16 mouse cellular contexts compared by ENCODE assay signal in the genomic region with DNA sequence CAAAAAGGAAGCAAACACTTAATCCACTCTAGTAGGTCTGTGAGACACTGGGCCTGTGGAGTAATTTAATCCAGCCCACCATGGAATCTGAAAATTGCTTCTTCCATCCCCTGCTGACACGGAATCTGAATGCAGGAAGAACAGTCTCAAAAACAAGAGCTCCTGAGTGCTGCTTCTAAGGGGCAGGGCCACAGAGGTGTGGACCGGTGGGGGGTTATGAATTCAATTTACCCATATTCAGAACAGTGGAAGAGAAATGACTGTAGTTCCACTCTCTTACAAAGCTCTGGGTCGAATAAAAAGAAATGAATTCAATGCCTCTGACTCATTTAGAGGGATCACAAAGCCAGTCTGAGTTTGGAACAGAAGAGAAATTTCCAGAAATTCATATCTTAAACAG.
"Had no signal": no experiment of that assay in that cellular context is flagged by ENCODE, and none has a peak within 500 bp of the region (broad histone marks: within the 10 kb centered on the region; RNA-seq: fewer than 3 reads in every experiment).

No protein-coding gene starts in this region.

- H3K27ac ChIP-seq: midbrain, embryonic 10.5 days; midbrain, embryonic 12.5 days; midbrain, embryonic 15.5 days; neural tube, embryonic 13.5 days; neural tube, embryonic 15.5 days; stomach, embryonic 15.5 days; stomach, postnatal 0 days had no signal

- H3K9me3 ChIP-seq: midbrain, embryonic 10.5 days; midbrain, embryonic 12.5 days; midbrain, embryonic 15.5 days; neural tube, embryonic 13.5 days; neural tube, embryonic 15.5 days; stomach, embryonic 15.5 days had no signal

- H3K4me3 ChIP-seq: midbrain, embryonic 10.5 days; midbrain, embryonic 12.5 days; midbrain, embryonic 15.5 days; myocyte; neural tube, embryonic 13.5 days; neural tube, embryonic 15.5 days; stomach, embryonic 15.5 days had no signal

- H3K4me2 ChIP-seq: lung, embryonic 14.5 days; midbrain, embryonic 12.5 days; midbrain, embryonic 15.5 days; neural tube, embryonic 13.5 days; neural tube, embryonic 15.5 days; stomach, embryonic 15.5 days had no signal

- H3K27me3 ChIP-seq: midbrain, embryonic 12.5 days; midbrain, embryonic 15.5 days; neural tube, embryonic 13.5 days; neural tube, embryonic 15.5 days; stomach, embryonic 15.5 days had no signal

- H3K4me1 ChIP-seq: midbrain, embryonic 10.5 days; midbrain, embryonic 12.5 days; midbrain, embryonic 15.5 days; neural tube, embryonic 13.5 days; neural tube, embryonic 15.5 days; stomach, embryonic 15.5 days had no signal

- H3K9ac ChIP-seq: lung, embryonic 14.5 days; midbrain, embryonic 12.5 days; midbrain, embryonic 15.5 days; neural tube, embryonic 13.5 days; neural tube, embryonic 15.5 days; stomach, embryonic 15.5 days had no signal

- DNase-seq: lung, adult 18-20 months; lung, embryonic 14.5 days; lung, postnatal 10 days; lung, postnatal 4 days; right cerebral cortex, postnatal 14 days; thymus, adult 2 months; thymus, postnatal 14 days; thymus, postnatal 36 days had no signal

- H3K36me3 ChIP-seq: midbrain, embryonic 10.5 days; midbrain, embryonic 12.5 days; midbrain, embryonic 15.5 days; neural tube, embryonic 13.5 days; neural tube, embryonic 15.5 days; stomach, embryonic 15.5 days had no signal

- ATAC-seq: midbrain, embryonic 15.5 days had no signal
